Comparison of ENCODE assay signal across 14 mouse cellular contexts in genomic region chr4:139199126-139199525, GRCm38 (mm10). TPM values are rescaled to one million over a fixed set of nuclear protein-coding genes. Genes with fewer than 3 reads are reported as not detected.
DNase-seq lines count a peak whose midpoint lies in the region; ATAC-seq and TF ChIP-seq lines count a peak whose summit lies in the region.
"Had no signal": no experiment of that assay in that cellular context is flagged by ENCODE, and none has a peak within 500 bp of the region (broad histone marks: within the 10 kb centered on the region; RNA-seq: fewer than 3 reads in every experiment).

No protein-coding gene starts in this region.

- H3K4me1 ChIP-seq in limb, embryonic 14.5 days (ENCODE audit: control insufficient read depth, insufficient read depth, low read length): peaks cover 19% of the 10 kb centered on the region
- peaks cover 39% of the 10 kb centered on the region for H3K4me1 ChIP-seq in limb, embryonic 10.5 days
- H3K4me1 ChIP-seq in E14TG2a.4 (replicated peaks; ENCODE audit: low read depth, low read length): peaks cover 100% of the 10 kb centered on the region

- intact Hi-C loops in left cerebral cortex, postnatal 14 days (cut with DNase I): no loop called here
- intact Hi-C loops in heart, postnatal 36 days (cut with DNase I): no loop called here

- WGBS in limb, embryonic 14.5 days: 90% methylated on average over 9 of the region's 9 CpGs
- 91% methylated on average over 9 of the region's 9 CpGs for WGBS in limb, embryonic 10.5 days

- H3K27me3 ChIP-seq in limb, embryonic 14.5 days (ENCODE audit: control insufficient read depth, insufficient read depth, low read length): no peaks in the 10 kb centered on the region
- no peaks in the 10 kb centered on the region for H3K27me3 ChIP-seq in limb, embryonic 10.5 days (ENCODE audit: low read depth, poor library complexity, severe bottlenecking)
- H3K27me3 ChIP-seq in E14TG2a.4 (ENCODE audit: insufficient read depth, low read length): no peaks in the 10 kb centered on the region
- H3K27me3 ChIP-seq: hindbrain, embryonic 13.5 days; lung, embryonic 15.5 days; neural tube, embryonic 12.5 days had no signal

- no peak overlapping the region for H3K4me2 ChIP-seq in limb, embryonic 14.5 days (replicated peaks; ENCODE audit: low read depth, low read length, severe bottlenecking)
- H3K4me2 ChIP-seq: hindbrain, embryonic 13.5 days; lung, embryonic 15.5 days; neural tube, embryonic 12.5 days had no signal

- H3K9me3 ChIP-seq in limb, embryonic 14.5 days (ENCODE audit: control insufficient read depth, low read length): no peaks in the 10 kb centered on the region
- no peaks in the 10 kb centered on the region for H3K9me3 ChIP-seq in limb, embryonic 10.5 days (replicated peaks)
- no peaks in the 10 kb centered on the region for H3K9me3 ChIP-seq in E14TG2a.4 (ENCODE audit: low read length)
- H3K9me3 ChIP-seq: hindbrain, embryonic 13.5 days; lung, embryonic 15.5 days; neural tube, embryonic 12.5 days had no signal

- no peak overlapping the region for H3K27ac ChIP-seq in limb, embryonic 14.5 days (replicated peaks; ENCODE audit: low read depth, low read length)
- H3K27ac ChIP-seq in limb, embryonic 10.5 days: no peak overlapping the region
- H3K27ac ChIP-seq: hindbrain, embryonic 13.5 days; neural tube, embryonic 12.5 days had no signal

- no peak for DNase-seq in limb, embryonic 14.5 days (ENCODE audit: low spot score)
- DNase-seq in limb, embryonic 10.5 days (ENCODE audit: low spot score): no peak
- no peak for DNase-seq in left cerebral cortex, postnatal 14 days (ENCODE audit: low spot score in 2 of 2)
- no peak for DNase-seq in heart, postnatal 36 days
- DNase-seq in kidney, adult 9 months: no peak
- DNase-seq: cerebellum, postnatal 14 days; gastrocnemius, postnatal 25 days had no signal

- H3K36me3 ChIP-seq in limb, embryonic 14.5 days (ENCODE audit: control insufficient read depth, insufficient read depth, low read length): peaks cover 20% of the 10 kb centered on the region
- peaks cover 60% of the 10 kb centered on the region for H3K36me3 ChIP-seq in limb, embryonic 10.5 days
- H3K36me3 ChIP-seq in E14TG2a.4 (ENCODE audit: insufficient read depth, low read length): peaks cover 79% of the 10 kb centered on the region
- H3K36me3 ChIP-seq: lung, embryonic 15.5 days had no signal

- H3K4me3 ChIP-seq in limb, embryonic 14.5 days (replicated peaks; ENCODE audit: low read length): no peak overlapping the region
- no peak overlapping the region for H3K4me3 ChIP-seq in limb, embryonic 10.5 days
- H3K4me3 ChIP-seq in E14TG2a.4 (replicated peaks; ENCODE audit: low read length): peak overlapping the region; percentile 68
- H3K4me3 ChIP-seq: erythroblast, embryonic 14.5 days; hindbrain, embryonic 13.5 days; lung, embryonic 15.5 days; neural tube, embryonic 12.5 days had no signal

- no peak for TF ChIP-seq CTCF in E14TG2a.4 (conservative IDR thresholded peaks at IDR 0.05; ENCODE audit: low read length)

- no peak for TF ChIP-seq POLR2A in limb, embryonic 14.5 days (IDR thresholded peaks at IDR 0.05; ENCODE audit: borderline replicate concordance, extremely low read depth, insufficient read depth, insufficient read length)

- H3K9ac ChIP-seq in limb, embryonic 14.5 days (ENCODE audit: low read depth, low read length, severe bottlenecking): 0 out of 2 replicates have a peak overlapping the region, but pooled peaks have one; percentile 25
- H3K9ac ChIP-seq: hindbrain, embryonic 13.5 days; lung, embryonic 15.5 days; neural tube, embryonic 12.5 days had no signal

- no peak for ATAC-seq in limb, embryonic 14.5 days (ENCODE audit: low FRiP score, low read depth)
- ATAC-seq in hematopoietic stem cell, adult 5-6 weeks (replicated peaks in 1 of 2; ENCODE audit: insufficient read depth in 1 of 2, low FRiP score in 2 of 2, low TSS enrichment in 1 of 2, low read depth in 1 of 2, poor library complexity in 2 of 2, severe bottlenecking in 2 of 2): peak; percentile 8 to 22; a peak in 1 of 4 replicates
- ATAC-seq in monocyte, adult 5-6 weeks (replicated peaks; ENCODE audit: insufficient number of reproducible peaks, low FRiP score, low TSS enrichment, poor library complexity, severe bottlenecking): peak; percentile 59

RNA-seq across cellular contexts. Expression of gene Capzb, which starts 6.4 kb away (rescaled TPM):
- polyA plus RNA-seq in limb, embryonic 14.5 days (2012; rRNA removed): 177 and 198 TPM in 2 replicates
- 284 TPM in 2 replicates for polyA plus RNA-seq in limb, embryonic 14.5 days (2014; fragmentation: Nextera tagmentation; extraction: Ambion mirVana)
- polyA plus RNA-seq in limb, embryonic 10.5 days (2016; fragmentation: Nextera tagmentation; extraction: Ambion mirVana): 385 and 390 TPM in 2 replicates
- total RNA-seq in hematopoietic stem cell, adult 5-6 weeks (2017): 96.1 and 101 TPM in 2 replicates
- 302 to 348 TPM (median 323 TPM) in 3 replicates for total RNA-seq in monocyte, adult 5-6 weeks (2017)
- 100 to 1,000 TPM; 394 to 398 TPM for total RNA-seq in left cerebral cortex, postnatal 14 days (2021)
- total RNA-seq in heart, postnatal 36 days (2021): 100 to 1,000 TPM; 393 to 443 TPM
